Mouse (Mus musculus) midbrain, postnatal 0 days (tissue): ENCODE data around the gene Rfx2. TPM values are rescaled to one million over a fixed set of nuclear protein-coding genes. Genes with fewer than 3 reads are reported as not detected.
A peak's percentile ranks its signal among the peaks of the same experiment; 100 is the strongest.

Experiments used
- ATAC-seq: fragments of 200-750 bp; cut with Nextera tagmentation; 2 replicates; pipeline ENCODE4 v1.8.0; 2017; ENCODE audit warnings: moderate number of reproducible peaks, mild to moderate bottlenecking, moderate TSS enrichment, moderate library complexity; ENCODE audit not compliant: low FRiP score
- DNase-seq: peaks from one replicate; pipeline ENCODE4 v3.0.0-alpha.2; 2015; ENCODE audit warnings: low spot score
- H3K27ac ChIP-seq: fragments of 300-500 bp; sonication (generic); 2 replicates; pipeline ENCODE4 v1.5.1; 2014; ENCODE audit warnings: low read depth, mild to moderate bottlenecking, low read length, mixed read lengths
- H3K27me3 ChIP-seq: fragments of 300-500 bp; sonication (generic); 2 replicates; pipeline ENCODE4 v1.6.1; 2014; ENCODE audit warnings: low read length, control low read depth, mixed read lengths; ENCODE audit not compliant: insufficient read depth
- H3K36me3 ChIP-seq: fragments of 300-500 bp; sonication (generic); 2 replicates; pipeline ENCODE4 v1.6.1; 2014; ENCODE audit warnings: low read length, control low read depth, mixed read lengths; ENCODE audit not compliant: insufficient read depth
- H3K4me1 ChIP-seq: fragments of 300-500 bp; sonication (generic); 2 replicates; pipeline ENCODE4 v1.6.1; 2014; ENCODE audit warnings: mild to moderate bottlenecking, control low read depth, antibody characterized with exemption, low read length, mixed read lengths; ENCODE audit not compliant: insufficient read depth
- H3K4me2 ChIP-seq: fragments of 300-500 bp; sonication (generic); 2 replicates; pipeline ENCODE4 v1.6.1; 2014; ENCODE audit warnings: low read depth, mild to moderate bottlenecking, low read length, mixed read lengths; ENCODE audit not compliant: poor library complexity, severe bottlenecking
- H3K4me3 ChIP-seq: fragments of 300-500 bp; sonication (generic); 2 replicates; pipeline ENCODE4 v1.5.1; 2014; ENCODE audit warnings: low read depth, mild to moderate bottlenecking, low read length, moderate library complexity
- H3K9ac ChIP-seq: fragments of 300-500 bp; sonication (generic); replicated peaks from 2 replicates; pipeline ENCODE4 v1.6.1; 2014; ENCODE audit warnings: mild to moderate bottlenecking, low read length, moderate library complexity, mixed read lengths; ENCODE audit not compliant: poor library complexity, severe bottlenecking
- H3K9me3 ChIP-seq: fragments of 300-500 bp; sonication (generic); 2 replicates; pipeline ENCODE4 v1.6.1; 2016; ENCODE audit warnings: low read length, control low read depth
- CTCF ChIP-seq: IDR thresholded peaks from 2 replicates; pipeline ENCODE4 v1.5.1; 2016; ENCODE audit warnings: antibody characterized with exemption, mild to moderate bottlenecking
- WGBS: fragments of 180-500 bp; shearing (Covaris S2); extraction: QIAGEN DNeasy Blood & Tissue Kit; methylation state at CpG from one replicate; pipeline ENCODE4 v1.1.7; 2014; 5-methylcytosine and 5-hydroxymethylcytosine counted together
- polyA plus RNA-seq: library from polyadenylated mRNA; unstranded; fragments of >200 nt; fragmentation: Nextera tagmentation; extraction: Ambion mirVana; gene quantifications from 2 replicates; pipeline ENCODE4 v1.2.1, GENCODE M21; 2015
- total RNA-seq: library from RNA; depleted of rRNA; stranded (reverse); fragments of >200 nt; gene quantifications from 2 replicates; pipeline ENCODE4 v1.2.3, GENCODE M21; 2014

Rfx2 gene
- total and polyA plus RNA-seq, 2 experiments from 2014 or later, result 3.0 to 5.7 TPM

DNA sequence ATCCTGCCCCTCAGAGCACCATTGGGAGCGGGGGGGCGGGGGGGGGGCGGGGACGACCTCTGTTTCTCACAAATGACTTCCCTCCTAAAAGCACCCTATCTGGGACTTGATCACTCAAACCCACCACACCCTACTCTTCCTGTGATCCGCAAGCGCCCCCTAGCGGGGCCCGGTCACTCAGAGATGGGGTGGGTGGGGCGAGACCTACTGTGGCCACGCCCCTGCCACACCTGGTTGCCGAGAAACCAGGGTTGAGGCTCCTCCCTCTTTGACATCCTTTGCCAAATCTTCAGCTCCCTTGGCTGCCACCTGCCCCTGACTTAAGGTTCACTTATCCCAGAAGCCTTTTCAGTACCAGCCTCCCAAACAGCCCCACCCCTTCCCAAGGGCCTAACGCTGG is 72.7 kb downstream of the Rfx2 start:
- TF ChIP-seq CTCF, result peak; percentile 58
- no peaks in the 10 kb centered on the region for H3K9me3 ChIP-seq
- peaks cover 47% of the 10 kb centered on the region for H3K27me3 ChIP-seq
- H3K9ac ChIP-seq, result no peak overlapping the region
- whole genome bisulfite sequencing, result 5% methylated on average over 12 of the region's 12 CpGs
- H3K36me3 ChIP-seq, result no peaks in the 10 kb centered on the region
- ATAC-seq (no peak), DNase-seq (peak; percentile 55)
- H3K4me2 ChIP-seq, result peak overlapping the region; percentile 91; the same call in 1 of the 2 replicates
- peak overlapping the region; percentile 47; the same call in 1 of the 2 replicates for H3K4me3 ChIP-seq
- no peak overlapping the region for H3K27ac ChIP-seq
- peaks cover 16% of the 10 kb centered on the region for H3K4me1 ChIP-seq

DNA sequence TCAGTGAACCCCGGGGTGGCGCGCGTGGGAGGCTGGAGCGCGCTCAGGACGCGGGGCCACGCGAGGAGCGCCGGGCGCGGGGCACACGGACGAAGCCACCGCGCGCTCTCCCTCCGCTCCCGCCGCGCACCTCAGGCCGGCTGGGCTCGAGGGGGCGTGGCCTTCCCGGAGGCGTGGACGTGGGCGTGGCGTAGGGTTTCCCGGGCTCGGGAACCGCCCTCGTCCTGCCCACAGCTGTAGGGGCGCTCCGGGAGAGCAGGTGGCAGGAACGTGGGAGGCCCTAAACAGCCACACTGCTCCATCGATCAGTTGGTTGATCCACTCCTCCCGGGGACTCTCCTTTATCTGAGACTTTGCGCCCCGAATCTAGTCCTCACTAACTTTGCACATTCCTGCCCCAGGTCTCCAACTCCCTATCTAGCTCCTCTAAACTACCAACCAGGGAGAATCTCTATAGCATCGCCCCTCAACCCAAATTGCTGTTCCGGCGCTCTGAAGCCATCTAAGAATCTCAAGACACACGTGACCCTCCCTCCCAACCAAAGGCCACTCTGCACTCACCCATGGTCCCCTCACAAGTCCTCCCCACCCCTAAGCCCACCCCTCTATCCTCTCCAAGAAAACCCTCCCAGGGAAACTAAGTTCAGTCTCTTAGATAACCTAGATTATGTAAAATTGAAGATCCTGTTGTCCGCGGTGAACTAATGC is 73.2 kb downstream of the Rfx2 start, which contains the start of gene Nrtn:
Nrtn (minus strand) TSS at position 115 of the 708 bp plus-strand sequence.
- Histone ChIP-seq H3K9ac (peak within 1 kb of the TSS; percentile 54), H3K27ac (no peak within 1 kb of the TSS), H3K27me3 (peaks cover 53% of the 10 kb centered on the region), H3K36me3 (no peaks in the 10 kb centered on the region), H3K4me2 (peak within 1 kb of the TSS; percentile 91), H3K9me3 (no peaks in the 10 kb centered on the region), H3K4me3 (peak within 1 kb of the TSS; percentile 47), H3K4me1 (peaks cover 11% of the 10 kb centered on the region; the same call in 1 of the 2 replicates)
- ATAC-seq (no peak), DNase-seq (peak; percentile 31)
- no peak for TF ChIP-seq CTCF
- under 1% methylated on average over 26 of the region's 48 CpGs for WGBS

DNA sequence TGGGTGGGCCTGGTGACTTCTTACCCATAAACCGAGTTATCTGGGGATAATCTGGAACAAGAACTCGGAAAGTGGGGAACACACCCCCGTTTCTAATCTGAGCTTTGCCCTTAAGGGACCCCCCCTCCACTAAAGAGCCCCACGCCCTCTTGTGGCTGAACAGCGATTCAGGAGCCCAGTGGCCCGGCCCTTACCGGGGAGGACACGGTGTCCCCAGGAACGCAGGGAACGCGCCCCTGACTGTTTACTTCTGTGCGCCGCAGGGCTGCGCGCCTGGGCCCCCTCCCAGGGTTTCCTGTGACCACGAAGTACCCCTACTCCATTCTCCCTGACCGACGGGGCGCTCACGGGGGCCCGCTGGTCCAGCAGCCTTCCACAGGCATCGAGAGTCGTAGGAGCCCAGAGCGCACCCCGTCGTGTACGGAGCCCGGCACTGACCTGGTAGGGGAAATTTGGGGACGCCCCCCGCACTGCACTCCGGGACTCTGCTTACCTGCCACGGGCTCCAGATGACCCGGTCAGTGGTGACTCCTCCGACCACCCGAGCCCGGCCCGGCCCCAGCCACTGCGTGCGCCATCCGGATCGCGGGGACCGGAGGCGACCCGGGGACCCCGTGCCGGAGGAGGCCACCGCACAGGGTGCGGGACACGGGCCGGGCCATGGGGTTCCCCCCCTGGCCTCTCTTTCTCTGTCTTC is 74.0 kb downstream of the Rfx2 start:
- 2% methylated on average over 51 of the region's 51 CpGs for WGBS
- ATAC-seq (0 out of 2 replicates have a peak, but pooled peaks have one; percentile 2), DNase-seq (no peak)
- peak overlapping the region; percentile 47 for H3K4me3 ChIP-seq
- peak overlapping the region; percentile 54 for H3K9ac ChIP-seq
- no peak overlapping the region for H3K27ac ChIP-seq
- TF ChIP-seq CTCF, result peak; percentile 46
- H3K27me3 ChIP-seq, result peaks cover 59% of the 10 kb centered on the region
- peak overlapping the region; percentile 91 for H3K4me2 ChIP-seq
- H3K4me1 ChIP-seq, result peaks cover 8% of the 10 kb centered on the region; the same call in 1 of the 2 replicates
- no peaks in the 10 kb centered on the region for H3K9me3 ChIP-seq
- no peaks in the 10 kb centered on the region for H3K36me3 ChIP-seq

DNA sequence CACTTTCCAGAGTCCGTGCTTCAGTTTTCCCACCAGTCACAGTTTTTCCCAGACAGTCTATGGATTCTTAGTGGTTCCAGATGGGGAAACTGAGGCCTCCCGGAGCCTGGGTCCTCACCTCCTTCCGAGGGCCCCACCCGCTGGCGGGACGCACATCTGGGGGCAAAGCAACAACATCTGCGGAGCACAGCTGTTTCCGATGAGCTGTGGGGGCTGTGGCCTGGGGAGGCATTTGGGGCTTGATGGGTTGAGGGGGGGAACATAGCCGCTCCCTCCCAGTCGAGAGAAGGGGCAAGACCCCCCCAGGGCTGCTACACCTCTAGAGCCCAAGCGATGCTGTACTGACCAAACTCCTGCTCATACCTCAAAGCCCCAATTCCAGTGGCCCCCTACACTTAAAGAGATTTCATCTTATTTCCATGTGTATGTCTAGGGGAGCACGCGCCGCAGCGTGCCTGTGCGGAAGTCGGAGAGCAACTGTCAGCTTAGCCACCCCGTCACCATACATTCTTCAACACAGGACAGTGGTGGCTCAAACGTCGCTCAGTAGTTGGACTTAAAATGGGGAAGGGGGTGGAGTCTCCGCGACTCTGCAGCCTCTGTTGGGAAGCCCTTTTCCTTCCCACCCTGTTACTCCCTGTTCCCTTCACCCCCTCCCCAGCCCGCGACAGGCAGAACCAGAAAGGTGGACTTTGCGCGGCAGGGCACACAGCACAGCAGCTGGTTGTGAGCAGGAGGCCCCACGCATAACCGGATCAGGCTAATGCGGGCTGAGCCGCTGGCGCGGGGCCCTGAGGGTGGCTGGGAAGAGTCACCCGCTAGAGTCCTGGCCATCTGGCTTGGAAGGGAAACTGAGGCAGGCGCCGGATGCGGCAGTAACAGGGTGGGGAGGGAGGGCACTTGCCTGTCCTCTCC is 76.3 kb downstream of the Rfx2 start:
- 13% methylated on average over 36 of the region's 36 CpGs for WGBS
- Histone ChIP-seq H3K4me3 (no peak overlapping the region), H3K27me3 (peaks cover 56% of the 10 kb centered on the region), H3K4me2 (no peak overlapping the region), H3K9ac (no peak overlapping the region), H3K27ac (no peak overlapping the region), H3K9me3 (no peaks in the 10 kb centered on the region), H3K36me3 (no peaks in the 10 kb centered on the region), H3K4me1 (peaks cover 6% of the 10 kb centered on the region; the same call in 1 of the 2 replicates)
- no peak for TF ChIP-seq CTCF
- ATAC-seq (no peak), DNase-seq (no peak)

DNA sequence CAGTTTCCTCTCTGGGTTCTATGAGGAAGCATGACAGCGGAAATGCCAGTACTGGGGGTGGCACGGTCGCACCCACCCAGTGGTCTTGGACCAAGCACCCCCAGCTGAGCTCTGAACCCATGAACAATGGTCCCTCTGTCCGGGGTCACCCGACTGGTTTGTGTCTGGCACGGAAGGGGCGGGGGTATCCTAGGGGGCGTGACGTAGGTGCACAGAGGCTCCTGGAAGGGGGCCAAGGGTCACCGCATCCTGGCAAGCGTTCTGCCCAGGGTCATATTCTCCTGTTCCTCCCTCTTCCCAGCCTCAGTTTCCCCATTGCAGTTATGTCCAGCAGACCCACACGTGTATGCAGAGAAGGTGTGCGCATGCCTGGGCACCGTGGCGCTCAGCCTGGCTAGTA is 77.4 kb downstream of the Rfx2 start:
- no peak for TF ChIP-seq CTCF
- H3K4me1 ChIP-seq, result peaks cover 6% of the 10 kb centered on the region; the same call in 1 of the 2 replicates
- no peak overlapping the region for H3K27ac ChIP-seq
- 22% methylated on average over 15 of the region's 15 CpGs for WGBS
- no peak overlapping the region for H3K4me3 ChIP-seq
- H3K27me3 ChIP-seq, result peaks cover 55% of the 10 kb centered on the region
- no peak for DNase-seq
- H3K9me3 ChIP-seq, result no peaks in the 10 kb centered on the region
- ATAC-seq, result no peak
- H3K4me2 ChIP-seq, result no peak overlapping the region
- no peak overlapping the region for H3K9ac ChIP-seq
- no peaks in the 10 kb centered on the region for H3K36me3 ChIP-seq
